Mouse (Mus musculus) CD4-positive, CD25-positive, alpha-beta regulatory T cell, adult 2 months (primary cell): Measurements from ENCODE around the gene Cnnm4.
A peak's percentile ranks its signal among the peaks of the same experiment; 100 is the strongest.

Experiments
- DNase-seq: peaks from one replicate; pipeline ENCODE4 v3.0.0-alpha.2; 2012; ENCODE audit warnings: low read depth, low spot score

Gene Cnnm4

DNA sequence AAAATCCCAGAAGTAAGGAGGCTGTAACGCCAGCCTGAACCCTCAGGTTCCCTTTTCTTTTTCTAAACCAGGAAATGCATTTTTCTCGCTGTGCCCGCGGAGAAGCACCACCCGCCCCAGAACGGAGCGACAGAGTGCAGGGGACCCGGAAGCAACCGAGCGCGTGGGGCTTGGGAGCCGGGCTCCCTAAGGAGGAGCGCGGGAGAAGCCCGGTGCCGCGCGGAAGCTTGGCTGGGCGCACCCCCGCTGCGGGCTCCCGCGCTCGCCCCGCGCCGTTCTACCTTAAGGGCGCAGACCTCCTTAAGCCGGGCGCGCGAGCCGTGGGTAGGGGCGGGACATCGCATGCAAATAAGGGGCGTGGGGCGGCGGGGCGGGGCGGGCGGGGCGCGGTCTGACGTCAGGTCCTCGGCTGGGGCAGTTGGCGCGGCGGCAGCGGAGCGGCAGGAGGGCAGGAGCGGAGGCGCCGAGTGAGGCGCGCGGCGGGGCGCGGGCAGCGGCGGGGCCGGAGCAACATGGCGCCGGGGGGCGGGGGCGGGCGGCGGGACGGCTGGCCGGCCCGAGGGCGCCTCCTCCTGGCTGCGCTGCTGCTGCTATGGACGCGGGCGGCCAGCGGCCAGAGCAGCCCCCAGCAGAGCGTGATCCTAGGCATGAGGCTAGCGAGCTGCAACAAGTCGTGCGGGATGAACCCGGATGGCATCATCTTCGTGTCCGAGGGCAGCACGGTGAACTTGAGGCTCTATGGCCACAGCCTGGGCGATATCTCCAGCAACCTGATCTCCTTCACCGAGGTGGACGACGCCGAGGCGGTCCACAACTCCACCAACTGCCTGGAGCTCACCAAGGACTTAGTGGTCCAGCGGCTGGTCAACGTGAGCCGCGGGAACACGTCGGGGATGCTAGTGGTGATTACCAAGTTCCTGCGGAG lies at the start of gene Cnnm4:
Gene Cnnm4 (plus strand): TSS at position 440 of the 925 bp plus-strand sequence.
- peak; percentile 93 for DNase-seq

DNA sequence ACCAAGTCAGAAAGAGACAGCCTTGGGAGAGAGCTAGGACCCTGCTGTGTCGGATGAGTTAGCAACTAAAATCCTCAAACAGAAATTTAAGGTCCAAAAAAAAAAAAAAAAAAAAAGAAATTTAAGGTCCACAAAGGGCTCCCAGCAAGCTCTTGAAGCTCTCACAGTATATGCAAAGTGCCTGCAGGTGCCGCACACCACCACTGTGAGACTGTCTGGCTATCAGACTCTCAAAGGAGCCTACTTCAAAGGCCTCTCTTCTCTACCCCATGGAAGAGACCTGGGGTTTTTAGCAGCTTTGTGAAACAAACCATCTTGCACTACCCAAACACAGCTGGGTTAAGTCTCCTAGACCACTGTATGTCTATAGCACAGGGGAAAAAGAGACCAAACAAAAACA lies 41.9 kb upstream of the Cnnm4 start:
- DNase-seq, result peak; percentile 6

DNA sequence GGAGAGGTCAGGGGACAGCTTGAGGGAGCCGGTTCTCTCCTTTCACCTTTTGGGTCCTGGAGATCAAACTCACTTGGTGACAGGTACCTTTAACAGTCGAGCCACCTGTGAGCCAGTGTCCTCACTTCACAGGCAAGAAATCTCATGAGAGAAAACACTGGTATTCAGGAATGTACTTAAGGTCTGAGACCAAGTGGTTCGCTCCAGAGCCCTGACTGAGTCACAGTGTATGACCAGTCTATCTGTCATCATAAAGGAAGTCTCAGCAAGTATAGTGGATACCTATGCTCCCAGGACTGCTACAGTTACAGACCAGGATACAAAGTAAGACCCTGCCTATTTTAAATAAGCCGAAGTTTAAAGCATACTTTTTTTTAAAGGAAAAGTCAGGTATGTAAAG lies 38.4 kb upstream of the Cnnm4 start:
- DNase-seq, result no peak

DNA sequence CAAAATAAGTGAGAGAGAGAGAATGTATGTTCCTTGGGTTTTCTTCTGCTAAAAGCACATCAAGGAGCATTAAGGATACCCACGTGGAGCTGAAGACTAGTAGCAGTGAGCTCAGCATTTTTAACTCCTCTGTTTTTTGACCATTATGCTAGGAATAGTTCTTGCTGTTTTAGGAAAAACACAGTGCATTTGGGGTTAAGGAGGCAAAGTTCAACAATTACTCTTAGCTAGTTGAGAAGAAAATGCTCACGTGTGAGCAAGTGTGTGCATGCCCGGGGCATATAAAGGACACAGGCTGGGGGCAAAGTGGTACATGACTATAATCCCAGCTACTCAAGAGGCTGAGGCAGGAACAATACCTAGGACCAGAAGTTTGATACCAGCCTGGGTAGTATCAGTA lies 37.8 kb upstream of the Cnnm4 start:
- no peak for DNase-seq

DNA sequence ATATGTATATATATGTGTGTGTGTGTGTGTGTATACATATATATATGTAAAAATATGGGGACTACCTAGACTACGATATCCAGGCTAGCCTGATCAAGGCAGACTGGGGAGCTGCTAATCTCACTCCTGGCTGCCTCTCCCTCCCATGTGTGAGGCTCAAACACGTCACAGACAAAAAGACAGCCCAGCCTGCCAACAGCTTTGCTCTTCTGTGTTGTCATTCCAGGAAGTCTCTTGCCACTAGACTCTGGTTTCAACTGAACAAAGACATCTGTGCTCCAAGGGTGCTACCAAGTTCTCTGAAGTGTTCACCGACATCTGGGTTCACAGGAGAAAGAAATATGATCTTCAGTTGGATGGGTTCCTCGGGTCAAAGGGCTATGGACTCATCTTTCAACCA lies 36.3 kb upstream of the Cnnm4 start:
- DNase-seq, result peak; percentile 42

DNA sequence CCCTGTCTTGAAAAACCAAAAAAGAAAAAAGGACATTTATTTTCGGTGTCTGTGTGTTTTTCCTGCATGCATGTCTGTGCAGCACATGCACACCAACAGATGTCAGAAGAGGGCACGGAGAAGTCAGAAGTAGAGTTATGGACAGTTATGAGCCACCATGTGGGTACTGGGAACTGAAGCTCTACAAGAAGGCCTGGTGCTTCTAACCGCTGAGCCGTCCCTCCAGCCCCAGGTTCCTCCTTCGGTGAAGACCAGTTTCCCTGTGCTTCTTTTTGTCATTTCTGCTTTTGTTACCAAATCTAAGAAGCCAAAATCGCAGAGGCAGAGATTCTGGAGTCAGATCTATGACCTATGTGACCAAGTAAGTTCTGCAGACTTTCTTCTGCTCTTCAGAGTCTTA lies 34.9 kb upstream of the Cnnm4 start:
- no peak for DNase-seq

DNA sequence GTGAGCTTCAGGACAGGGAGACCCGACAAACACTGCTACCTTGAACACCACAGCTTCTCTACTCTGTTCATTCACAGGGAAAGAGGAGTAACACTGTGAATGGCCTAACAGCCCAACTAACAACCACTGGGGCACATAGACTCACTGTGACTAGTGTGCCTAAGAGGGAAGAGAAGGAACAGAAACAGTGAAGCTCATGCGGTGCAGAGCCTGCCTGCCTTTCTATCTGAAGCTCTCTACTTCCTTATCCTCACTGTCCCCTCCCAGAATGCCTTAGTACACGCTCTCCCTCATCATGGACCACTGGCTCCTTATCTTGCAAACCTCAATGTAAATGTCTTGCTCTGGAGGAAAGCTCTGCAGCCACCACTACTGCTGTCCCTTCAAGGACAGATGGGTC lies 34.2 kb upstream of the Cnnm4 start:
- no peak for DNase-seq

DNA sequence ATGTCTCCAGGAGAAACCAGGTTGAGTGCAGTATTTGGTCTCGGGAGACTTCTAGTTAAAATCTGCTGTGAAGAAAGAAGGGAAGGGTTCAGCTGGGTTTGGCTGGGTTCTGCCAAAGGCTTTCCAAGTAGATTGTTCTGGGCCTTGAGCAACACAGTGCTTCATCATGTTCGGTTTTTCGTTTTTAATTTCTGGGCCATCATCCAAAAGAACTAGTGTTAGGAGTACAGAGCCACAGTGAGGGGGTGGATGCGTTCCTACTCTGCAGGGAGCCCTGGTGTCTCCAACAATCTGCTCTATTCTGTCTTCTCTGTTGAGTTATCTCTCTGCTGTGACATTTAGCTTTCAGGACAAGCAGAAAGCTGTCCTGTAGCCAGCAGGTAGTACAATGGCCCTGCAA lies 30.3 kb upstream of the Cnnm4 start:
- no peak for DNase-seq

DNA sequence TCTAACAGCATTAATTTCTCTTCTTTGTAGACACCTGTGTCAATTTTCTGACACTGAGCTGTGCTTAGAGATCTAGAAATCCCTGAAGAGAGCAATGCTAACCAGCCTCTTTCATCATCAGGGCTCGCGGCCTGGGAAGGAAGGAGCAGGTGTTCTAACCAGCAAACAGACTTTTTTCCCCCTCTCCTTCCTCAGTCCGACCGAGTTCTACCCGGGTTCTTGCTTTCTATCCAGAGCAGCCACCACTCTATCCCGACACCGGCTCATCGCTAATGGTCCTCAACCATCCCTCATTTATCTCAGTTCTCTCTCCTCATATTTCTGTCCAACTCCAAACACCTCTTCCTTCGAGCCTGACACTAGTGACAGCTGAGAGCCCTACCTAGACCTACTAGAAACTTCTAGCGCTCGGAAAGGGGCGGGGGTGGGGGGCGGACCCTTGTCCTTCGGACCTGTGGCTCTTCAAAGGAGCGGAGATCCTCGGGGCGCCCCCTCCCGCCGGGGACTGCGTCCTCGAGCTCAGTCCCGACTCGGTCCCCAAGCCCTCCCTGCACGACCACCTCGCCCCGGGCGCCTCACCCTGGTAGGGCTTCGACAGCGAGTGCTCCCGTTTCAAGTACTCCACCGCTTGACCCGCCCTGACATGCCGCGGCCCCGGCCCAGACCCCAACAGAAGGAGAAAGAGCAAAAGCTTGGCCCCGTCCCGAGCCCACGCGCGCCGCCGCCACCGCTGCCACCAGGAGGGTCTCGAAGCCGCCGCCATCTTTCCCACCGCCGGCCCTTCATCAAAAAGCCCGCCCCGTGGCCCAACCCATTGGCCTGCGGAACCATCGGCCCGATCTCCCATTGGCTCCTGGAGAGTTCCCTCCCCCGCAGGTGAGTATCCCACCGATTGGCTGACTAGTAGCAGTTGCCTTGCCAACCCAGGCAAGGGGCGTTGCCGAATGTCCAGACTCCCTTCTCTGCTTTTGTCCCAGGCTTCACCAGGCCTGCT lies 26.7 kb upstream of the Cnnm4 start, which contains the start of gene Lman2l:
Gene Lman2l (minus strand): TSS at position 801 of the 994 bp plus-strand sequence.
- DNase-seq, result peak; percentile 95

DNA sequence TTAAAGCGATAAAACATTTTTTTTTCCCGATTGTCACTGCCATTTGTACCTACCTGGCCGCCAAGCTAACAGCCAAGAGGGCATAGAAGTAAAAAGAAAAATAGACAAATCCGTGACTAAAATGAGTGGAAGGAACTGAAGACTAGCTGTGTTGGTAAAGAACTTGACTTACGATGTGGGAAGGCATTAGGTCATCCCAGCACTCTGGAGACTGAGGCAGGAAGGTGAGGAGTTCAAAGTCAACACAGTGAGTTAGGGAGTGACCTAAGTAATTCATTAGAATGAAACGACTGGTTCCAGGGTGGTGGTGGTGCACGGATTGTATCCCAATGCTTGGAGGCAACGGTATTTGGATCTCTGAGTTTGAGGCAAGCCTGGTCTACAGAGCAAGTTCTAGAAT lies 25.9 kb upstream of the Cnnm4 start:
- DNase-seq, result no peak

DNA sequence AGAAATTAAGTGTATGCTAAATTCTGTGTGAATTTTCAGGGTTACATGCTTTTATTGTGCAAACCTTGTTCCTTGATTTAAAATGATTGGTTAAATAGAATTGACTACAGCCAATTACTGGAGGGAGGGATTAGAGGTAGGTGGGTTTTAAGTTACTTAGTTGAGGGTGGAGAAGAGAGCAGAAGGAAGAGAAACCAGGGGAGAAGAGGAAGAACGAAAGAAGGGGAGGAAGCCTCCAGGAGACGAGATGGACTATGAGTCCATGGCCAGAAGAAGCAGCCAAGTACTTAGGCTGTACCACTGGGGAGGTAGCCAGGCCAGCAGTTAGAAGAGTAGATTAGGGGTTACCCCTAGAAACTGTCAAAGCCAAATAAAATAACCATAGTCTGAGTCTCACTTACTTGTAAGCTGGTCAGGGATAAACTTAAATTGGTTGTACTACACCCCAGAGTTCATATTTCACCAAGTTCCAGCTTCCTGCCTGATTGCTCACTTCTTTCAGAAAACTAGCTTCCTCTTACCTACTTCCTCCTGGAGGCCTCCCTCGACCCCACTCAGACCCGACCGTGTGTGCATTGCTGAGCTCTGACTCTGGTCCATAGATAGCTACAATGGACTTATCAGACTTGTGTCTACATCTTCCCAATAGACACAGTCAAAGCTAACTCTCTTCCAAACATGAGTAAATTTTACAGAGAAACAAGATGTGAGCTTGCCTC lies 25.2 kb upstream of the Cnnm4 start:
- DNase-seq, result no peak

DNA sequence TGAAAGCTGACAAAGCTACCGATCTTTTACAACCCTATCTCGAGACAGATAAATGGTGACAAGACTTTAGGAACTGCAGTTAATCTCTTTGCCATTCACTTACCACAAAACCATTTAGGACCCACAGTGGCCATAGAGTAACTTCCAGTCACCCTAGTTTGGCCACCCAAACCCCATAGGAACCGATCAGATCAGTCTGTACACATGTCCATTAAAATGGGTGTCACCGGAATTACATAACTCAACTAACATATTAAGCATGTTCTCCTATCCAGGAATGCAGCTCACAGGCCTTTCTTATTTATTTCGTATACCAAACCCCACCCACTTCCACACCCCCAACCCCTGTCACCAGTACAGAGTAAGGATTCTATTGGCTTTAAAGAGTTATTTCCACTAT lies 24.6 kb upstream of the Cnnm4 start:
- DNase-seq, result no peak

DNA sequence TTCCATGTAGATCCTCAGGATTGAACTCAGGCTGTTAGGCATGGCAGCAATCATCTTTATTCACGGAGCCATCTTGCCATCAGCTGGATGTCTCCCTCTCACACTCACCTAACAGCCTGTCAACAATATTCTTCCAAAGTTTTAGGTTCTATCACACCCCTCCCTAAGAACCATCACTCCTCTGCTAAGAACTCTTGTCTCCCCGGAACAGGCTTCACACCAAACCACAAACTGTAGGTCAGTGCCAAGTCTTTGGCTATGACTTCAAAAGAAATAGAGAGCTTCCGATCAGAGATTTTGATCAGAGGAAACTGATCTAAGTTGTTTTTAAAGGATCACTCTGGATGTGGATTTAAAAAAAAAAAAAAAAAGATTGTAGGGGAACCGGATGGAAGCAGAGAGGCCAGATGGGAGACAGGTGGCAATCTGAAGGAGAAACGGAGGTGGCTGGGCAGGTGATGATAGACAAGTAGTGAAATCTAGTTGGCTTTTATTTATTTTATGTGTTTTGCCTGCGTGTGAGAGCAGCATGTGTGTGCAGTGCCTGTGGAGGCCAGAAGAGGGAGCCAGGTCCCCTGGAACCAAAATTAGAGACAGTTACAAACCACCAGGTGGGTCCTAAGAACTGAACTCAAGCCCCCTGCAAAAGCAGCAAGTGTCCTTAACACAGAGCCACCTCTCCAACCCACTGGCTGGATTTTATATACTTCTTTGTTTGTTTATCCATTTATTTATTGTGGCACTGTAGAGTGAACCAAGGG lies 17.2 kb upstream of the Cnnm4 start:
- DNase-seq, result no peak

DNA sequence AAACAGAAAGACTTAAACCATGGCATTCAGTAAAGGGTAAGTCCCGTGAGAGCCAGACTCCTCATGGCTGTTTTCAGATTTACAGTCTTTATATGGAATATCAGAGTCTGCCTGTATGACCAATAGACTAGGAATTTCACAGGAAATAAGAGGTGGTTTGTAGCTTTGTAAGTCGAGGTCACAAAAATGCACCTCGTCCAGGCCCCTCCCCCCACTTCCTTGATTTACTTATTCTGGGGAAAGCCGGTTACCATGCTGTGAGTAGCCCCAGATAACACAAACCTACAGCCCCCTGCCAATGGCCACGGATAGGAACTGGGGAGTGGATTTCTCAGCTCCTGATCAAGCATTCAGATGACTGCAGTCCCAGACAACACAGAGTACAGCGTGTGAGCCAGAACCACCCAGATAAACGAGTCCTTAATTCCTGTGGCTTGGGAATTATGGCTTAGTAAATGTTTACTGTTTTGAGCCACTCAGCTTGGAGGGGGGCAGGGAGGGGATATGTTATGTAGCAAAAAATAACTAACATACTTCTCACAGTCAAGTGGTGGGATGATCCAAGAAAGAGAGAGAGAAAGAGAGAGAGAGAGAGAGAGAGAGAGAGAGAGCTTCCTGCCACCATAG lies 13.9 kb upstream of the Cnnm4 start:
- DNase-seq, result no peak

DNA sequence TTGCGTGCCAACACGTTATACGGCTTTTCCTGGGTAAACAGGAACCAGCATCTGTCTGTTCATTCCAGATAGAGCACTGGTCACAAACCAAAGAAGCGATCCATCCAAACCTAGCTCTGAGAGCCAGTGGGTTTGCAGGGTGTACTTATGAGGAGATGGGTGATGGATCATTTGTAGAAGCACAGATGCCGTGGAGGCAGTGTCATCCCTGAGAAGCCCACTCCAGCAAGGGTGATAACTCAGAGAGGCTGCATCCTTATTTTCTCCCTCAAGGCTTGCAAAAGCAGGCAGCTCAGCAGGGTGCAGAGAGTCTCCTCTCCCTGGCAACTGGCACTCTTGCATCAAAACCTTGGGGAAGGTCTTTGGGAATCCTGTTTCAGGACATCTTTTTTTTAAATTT lies 13.3 kb upstream of the Cnnm4 start:
- no peak for DNase-seq

DNA sequence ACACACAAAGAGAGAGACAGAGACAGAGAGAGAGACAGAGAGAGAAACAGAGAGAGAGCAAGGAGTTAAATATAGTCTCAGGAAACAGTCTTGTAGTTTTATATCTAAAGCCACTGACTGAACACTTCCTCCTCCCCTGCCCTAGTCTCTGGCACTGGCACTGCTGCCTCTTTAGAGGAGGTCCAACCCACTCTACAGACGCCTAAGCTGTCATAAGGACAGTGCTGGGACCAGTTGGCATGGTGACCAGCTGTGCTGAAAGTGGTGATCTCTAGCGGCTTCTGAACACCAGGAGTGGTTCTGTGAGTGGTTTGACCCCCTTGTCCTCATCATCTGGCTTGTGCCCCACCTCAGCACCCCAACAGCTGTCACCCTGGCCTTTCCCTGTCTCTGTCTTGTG lies 9.6 kb upstream of the Cnnm4 start:
- DNase-seq, result peak; percentile 39

DNA sequence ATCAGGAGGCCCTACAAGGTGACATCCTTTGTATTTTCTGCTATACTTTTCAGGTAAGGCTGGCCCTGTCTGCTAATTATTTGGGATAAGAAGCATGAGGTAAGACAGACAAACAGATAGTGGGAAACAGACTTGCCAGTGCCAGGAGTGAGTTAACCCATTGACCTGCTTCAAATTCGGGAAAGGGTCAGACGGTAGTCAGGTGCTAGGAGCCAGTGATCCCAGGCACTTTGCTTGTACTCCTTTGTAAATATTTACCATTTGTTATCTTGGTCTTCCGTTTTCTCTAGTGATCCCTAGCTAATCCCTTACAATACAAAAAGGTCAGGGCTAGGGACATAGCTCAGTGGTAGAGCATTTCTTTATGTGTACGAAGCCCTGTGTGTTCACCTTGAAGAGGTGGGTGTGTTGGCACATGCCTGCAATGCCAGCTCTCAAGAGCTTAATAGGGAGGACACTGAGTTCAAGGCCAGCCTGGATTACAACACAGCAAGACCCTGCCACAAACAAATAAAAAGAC lies 5.7 kb upstream of the Cnnm4 start:
- no peak for DNase-seq

DNA sequence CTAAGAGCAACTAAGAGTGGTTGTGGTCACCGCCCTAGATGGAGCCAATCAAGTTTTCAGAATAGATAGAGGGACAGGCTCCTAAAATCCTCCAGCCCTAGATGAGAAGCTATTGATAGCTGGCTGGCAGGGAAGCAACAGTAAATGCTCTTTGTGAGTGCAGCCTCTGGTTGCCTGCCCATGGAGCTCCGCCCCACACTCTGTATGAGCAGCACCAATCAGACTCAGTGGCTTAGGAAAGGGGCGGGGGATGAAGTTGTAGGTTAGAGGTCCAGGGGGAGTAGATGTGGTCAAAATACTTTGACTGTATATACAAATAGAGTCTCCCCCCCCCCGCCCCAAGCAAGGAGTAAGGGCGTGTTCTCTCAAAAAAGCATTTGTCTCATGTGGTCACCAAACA lies 4.0 kb upstream of the Cnnm4 start:
- no peak for DNase-seq

DNA sequence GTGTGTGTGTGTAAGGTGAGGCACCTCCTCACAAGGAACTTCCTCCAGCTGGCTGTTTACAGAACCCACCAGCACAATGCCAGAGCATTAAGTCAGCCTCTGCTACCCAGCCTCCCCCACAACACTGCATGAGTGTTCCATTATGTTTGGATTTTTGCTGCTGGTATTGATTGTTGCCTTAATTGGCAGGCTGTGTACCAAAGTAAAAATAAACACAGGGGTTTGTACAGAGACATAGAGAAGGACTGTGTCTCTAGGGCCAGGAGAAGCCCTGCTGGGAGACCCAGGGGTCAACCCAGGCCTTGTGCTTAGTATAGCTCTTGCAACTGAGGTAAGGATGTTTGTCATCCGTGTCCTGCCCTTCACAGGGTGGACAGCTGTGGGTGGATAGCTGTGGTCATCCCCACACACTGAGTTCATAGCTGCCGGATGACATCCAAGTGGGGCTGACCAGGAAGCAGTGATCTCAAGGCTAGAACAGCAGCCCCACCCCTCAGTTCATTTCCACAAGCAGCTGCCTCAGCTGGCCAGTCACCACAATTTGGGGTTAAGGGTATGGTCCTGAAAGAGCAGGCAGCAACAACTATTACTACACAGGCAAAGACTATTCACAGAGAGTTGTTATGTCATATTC lies 1.5 kb upstream of the Cnnm4 start:
- DNase-seq, result no peak

DNA sequence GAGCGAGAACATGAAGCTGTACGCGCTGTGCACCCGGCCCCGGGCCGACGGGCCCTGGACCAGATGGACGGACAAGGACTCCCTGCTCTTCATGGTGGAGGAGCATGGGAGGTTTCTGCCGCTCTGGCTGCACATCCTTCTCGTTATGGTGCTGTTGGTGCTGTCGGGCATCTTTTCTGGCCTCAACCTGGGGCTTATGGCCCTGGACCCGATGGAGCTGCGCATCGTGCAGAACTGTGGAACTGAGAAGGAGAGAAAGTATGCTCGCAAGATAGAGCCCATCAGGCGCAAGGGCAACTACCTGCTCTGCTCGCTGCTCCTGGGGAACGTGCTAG lies 653 bp downstream of the Cnnm4 start:
- DNase-seq, result no peak
